Mouse (Mus musculus) heart, postnatal 36 days (tissue): ENCODE data around the gene Rxrb. TPM values are rescaled to one million over a fixed set of nuclear protein-coding genes. Genes with fewer than 3 reads are reported as not detected.

Source experiments
- DNase-seq, 2 experiments: peaks; one replicate each; pipeline ENCODE4 v3.0.0; 2021 to 2022
- intact Hi-C: fragments of 180-260 bp; cut with DNase I; formaldehyde crosslinking; loops from one replicate; pipeline ENCODE4 v1.15.1; 2025
- total RNA-seq, 2 experiments: library from RNA; stranded (reverse); gene quantifications; 2 replicates each; pipeline ENCODE4 v1.2.3; 2021

Rxrb gene
- total RNA-seq, 2 experiments from 2014 or later, result 39.8 to 41.8 TPM

- DNase-seq, result peak; percentile 88 to 94
- intact Hi-C loops, result no loop called here
Measured at GRCm38 (mm10) chr17:34024317-34024821, 7.2 kb upstream of the Rxrb start, which contains the start of gene Ring1. Ring1 (minus strand) TSS chr17:34024680.

GRCm38 (mm10) chr17:34024861-34025755 lies 6.5 kb upstream of the Rxrb start:
- intact Hi-C loops, result no loop called here
- no peak for DNase-seq

GRCm38 (mm10) chr17:34025756-34026151 lies 5.9 kb upstream of the Rxrb start:
- DNase-seq, result no peak
- intact Hi-C loops, result no loop called here

GRCm38 (mm10) chr17:34026221-34026620 lies 5.4 kb upstream of the Rxrb start:
- intact Hi-C loops, result no loop called here
- DNase-seq, result no peak

- no peak for DNase-seq
- intact Hi-C loops, result no loop called here
Measured at GRCm38 (mm10) chr17:34026917-34027655, 4.5 kb upstream of the Rxrb start.

- intact Hi-C loops, result no loop called here
- peak; percentile 90 to 91 for DNase-seq
Measured at GRCm38 (mm10) chr17:34027656-34028223, 3.9 kb upstream of the Rxrb start, which contains the start of gene H2-Ke6. H2-Ke6 (minus strand) TSS chr17:34028060.

GRCm38 (mm10) chr17:34028501-34029149 lies 3.0 kb upstream of the Rxrb start:
- DNase-seq, result no peak
- intact Hi-C loops, result no loop called here

- intact Hi-C loops, result no loop called here
- no peak for DNase-seq
Measured at GRCm38 (mm10) chr17:34029150-34029889, 2.3 kb upstream of the Rxrb start.

- intact Hi-C loops, result loop anchor here (5.0 kb wide), 1 partner anchor 87 kb away; the partner anchor contains the start of gene H2-DMa
- no peak for DNase-seq
Measured at GRCm38 (mm10) chr17:34029890-34030595, 1.6 kb upstream of the Rxrb start.

GRCm38 (mm10) chr17:34030861-34031326 lies 718 bp upstream of the Rxrb start:
- intact Hi-C loops, result loop anchor here (5.0 kb wide), 1 partner anchor 86 kb away; the partner anchor contains the start of gene H2-DMa
- no peak for DNase-seq

GRCm38 (mm10) chr17:34032174-34032632 lies 591 bp downstream of the Rxrb start:
- peak in 1 of 2 experiments; percentile 65 for DNase-seq
- intact Hi-C loops, result loop anchor here (5.0 kb wide), 1 partner anchor 85 kb away; the partner anchor contains the start of gene H2-DMa

GRCm38 (mm10) chr17:34032806-34033205 lies 1.2 kb downstream of the Rxrb start:
- DNase-seq, result no peak
- intact Hi-C loops, result loop anchor here (5.0 kb wide), 1 partner anchor 84 kb away; the partner anchor contains the start of gene H2-DMa

GRCm38 (mm10) chr17:34033441-34033840 lies 1.8 kb downstream of the Rxrb start:
- no peak for DNase-seq
- intact Hi-C loops, result loop anchor here (5.0 kb wide), 1 partner anchor 84 kb away; the partner anchor contains the start of gene H2-DMa

GRCm38 (mm10) chr17:34034064-34034463 lies 2.5 kb downstream of the Rxrb start:
- DNase-seq, result peak; percentile 64 to 65
- intact Hi-C loops, result loop anchor here (5.0 kb wide), 1 partner anchor 83 kb away; the partner anchor contains the start of gene H2-DMa

- intact Hi-C loops, result no loop called here
- DNase-seq, result no peak
Measured at GRCm38 (mm10) chr17:34035517-34035916, 3.9 kb downstream of the Rxrb start.

- no peak for DNase-seq
- intact Hi-C loops, result no loop called here
Measured at GRCm38 (mm10) chr17:34036647-34037046, 5.0 kb downstream of the Rxrb start.

GRCm38 (mm10) chr17:34037241-34037640 lies 5.6 kb downstream of the Rxrb start:
- DNase-seq, result no peak
- intact Hi-C loops, result no loop called here

- no peak for DNase-seq
- intact Hi-C loops, result no loop called here
Measured at GRCm38 (mm10) chr17:34038440-34038839, 6.8 kb downstream of the Rxrb start.
